Mouse (Mus musculus): ENCODE data around the gene Atxn1.

DNA sequence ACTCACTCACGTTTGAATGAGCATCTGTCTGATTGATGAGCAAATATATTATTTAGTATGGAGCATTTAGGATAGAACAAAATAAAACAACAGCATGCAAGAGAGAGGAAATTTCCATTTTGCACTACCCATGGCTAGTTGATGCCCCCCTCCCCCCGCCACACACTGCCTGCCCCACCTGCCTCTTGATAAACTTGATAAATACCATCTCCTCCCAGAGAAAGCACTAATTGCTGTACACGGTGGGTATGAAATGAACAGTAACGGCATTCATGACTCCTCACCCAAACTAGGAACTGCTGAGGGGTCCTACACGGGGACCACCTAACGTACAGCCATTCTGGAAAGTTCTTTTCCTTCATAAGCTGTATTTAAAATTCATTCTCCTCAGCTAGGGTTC, 111.1 kb downstream of the Atxn1 start:
- TF ChIP-seq POLR2A (IDR thresholded peaks at IDR 0.05; ENCODE audit: insufficient read depth, low read depth, low read length): no peak
- no peak for TF ChIP-seq CTCF (IDR thresholded peaks at IDR 0.05; ENCODE audit: insufficient read depth, low read depth, low read length)

Data from olfactory bulb, adult 2 months (tissue).